Mouse (Mus musculus) heart, adult 2 months (tissue): ENCODE measurements at regions not wholly inside any gene's neighbourhood (a gene's known extent, or its start where the extent isn't known, plus 50 kb on each side); places are given as distances from the start of the nearest gene placed in this dataset.

Experiments
- CTCF ChIP-seq: fragments of 200-600 bp; IDR thresholded peaks from 2 replicates; pipeline ENCODE4 v1.8.1; 2022; ENCODE audit warnings: antibody characterized with exemption, mild to moderate bottlenecking, moderate library complexity
- POLR2A ChIP-seq: fragments of 200-500 bp; IDR thresholded peaks from 2 replicates; pipeline ENCODE4 v1.6.1; 2011; ENCODE audit warnings: mild to moderate bottlenecking, low read depth, low read length, control low read depth; ENCODE audit not compliant: insufficient read depth

DNA sequence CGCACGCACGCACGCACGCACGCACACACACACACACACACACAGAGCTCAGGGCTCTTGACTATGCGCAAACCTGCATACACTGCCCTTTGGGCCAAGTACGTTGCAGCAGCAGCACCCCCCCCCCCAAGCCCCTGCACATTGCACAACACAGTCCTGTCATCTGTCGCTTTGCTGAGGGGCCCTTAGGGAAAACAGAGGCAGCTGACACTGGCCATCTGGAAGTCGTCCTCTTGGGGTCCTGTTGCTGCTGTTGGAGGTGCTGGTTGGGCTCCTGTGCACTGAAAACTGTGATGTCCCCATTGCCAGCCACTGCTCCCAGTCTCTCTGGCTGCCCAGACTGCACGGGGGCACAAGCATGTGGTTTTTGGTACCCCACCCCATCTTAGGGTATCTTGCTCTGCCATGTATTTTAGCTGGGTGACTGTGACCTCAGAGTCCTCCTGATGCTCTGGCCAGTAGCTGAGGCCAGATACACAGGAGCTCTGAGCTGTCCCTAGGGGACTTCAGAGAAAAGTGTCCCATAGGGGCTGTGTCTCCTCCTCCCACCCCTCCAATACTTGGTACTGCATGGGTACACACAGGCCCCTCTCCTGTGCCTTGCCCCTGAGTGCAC, 57.0 kb downstream of the Gadd45g start:
- TF ChIP-seq CTCF, result no peak
- no peak for TF ChIP-seq POLR2A
